Mouse (Mus musculus) thymus, postnatal 25 days (tissue): Measurements from ENCODE around the gene Xiap.

Source experiments
- DNase-seq: peaks from one replicate; pipeline ENCODE4 v3.0.0; 2022

The Xiap gene

DNA sequence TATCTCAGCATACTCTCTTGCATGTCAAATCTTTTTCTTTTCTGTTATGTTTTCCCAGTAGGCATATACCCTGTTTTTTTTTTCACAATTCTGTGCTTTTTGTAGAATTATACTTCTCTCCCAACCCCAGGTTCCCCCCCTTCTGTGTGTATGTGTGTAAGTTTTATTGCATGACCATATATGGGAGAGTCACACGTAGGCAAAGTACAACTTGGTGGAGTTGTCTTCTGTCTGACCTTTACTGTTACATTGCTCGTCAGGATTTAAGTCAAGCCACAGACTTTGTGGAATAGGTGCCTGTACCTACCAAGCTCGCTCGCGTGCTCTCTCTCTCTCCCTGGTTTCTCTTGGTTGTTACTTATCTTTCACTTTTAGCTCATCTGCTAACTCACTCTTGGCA lies 28.7 kb downstream of the Xiap start:
- DNase-seq, result no peak

GRCm38 (mm10) chrX:42107137-42107536 lies 47.7 kb downstream of the Xiap start:
- no peak for DNase-seq

GRCm38 (mm10) chrX:42110585-42110984 lies 51.1 kb downstream of the Xiap start:
- DNase-seq, result no peak

- no peak for DNase-seq
Observed at GRCm38 (mm10) chrX:42119442-42120048, 60.1 kb downstream of the Xiap start.

- DNase-seq, result no peak
Observed at GRCm38 (mm10) chrX:42124963-42125697, 65.7 kb downstream of the Xiap start.

DNA sequence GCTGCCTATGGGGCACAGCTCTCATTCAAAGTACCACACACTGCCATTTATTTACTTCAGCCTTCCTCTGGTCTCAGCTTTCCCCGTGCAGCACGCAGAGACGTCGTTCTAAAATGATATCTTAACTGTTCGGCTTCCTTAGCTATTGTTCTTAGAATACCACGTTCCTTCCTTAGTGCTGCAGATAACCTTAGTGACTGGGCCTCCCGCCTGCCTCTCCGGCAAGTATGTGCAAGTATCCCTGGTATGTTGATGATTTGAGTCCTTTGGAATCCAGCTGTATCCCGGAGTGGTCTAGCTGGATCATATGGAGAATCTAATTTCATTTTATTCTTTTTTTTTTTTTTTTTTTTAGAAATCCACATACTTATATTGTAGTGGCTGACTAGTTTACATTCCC lies 80.4 kb downstream of the Xiap start:
- DNase-seq, result no peak

DNA sequence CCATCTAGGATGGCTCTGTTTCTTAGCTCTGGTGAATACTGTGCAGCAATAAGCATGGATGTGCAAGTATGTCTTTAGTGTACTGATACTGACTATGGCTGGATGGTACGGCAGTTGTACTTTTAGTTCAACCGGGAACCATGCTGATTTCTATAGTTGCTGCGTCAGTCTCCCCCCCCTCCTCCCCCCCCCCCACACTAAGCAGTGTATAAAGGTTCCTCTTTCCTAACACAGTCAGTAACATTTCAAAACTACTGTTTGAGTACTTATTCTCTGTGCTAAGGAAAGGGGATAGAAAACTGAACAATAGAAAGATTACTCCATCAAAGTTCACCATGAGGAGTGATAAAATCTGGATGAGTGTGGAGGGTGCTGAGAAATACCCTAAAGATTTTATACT lies 83.1 kb downstream of the Xiap start:
- DNase-seq, result no peak

DNA sequence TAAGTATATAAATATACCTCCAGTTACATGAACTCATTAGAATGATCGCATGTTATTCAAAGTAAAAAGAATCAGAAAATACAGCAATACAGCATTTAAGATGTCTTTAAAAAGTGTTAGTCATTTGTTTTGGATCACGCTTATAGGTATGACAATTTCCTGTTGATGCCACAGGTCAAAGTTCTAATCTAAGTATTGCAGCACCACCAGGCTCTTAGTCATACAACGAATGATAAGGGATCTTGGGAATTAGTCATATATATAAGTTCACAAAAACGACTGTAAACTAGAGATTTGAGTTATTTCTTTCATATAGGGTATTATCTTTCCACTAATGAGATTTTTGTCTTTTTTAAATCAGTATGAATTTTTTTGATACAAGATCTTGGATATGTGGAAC lies 84.5 kb downstream of the Xiap start:
- DNase-seq, result no peak

DNA sequence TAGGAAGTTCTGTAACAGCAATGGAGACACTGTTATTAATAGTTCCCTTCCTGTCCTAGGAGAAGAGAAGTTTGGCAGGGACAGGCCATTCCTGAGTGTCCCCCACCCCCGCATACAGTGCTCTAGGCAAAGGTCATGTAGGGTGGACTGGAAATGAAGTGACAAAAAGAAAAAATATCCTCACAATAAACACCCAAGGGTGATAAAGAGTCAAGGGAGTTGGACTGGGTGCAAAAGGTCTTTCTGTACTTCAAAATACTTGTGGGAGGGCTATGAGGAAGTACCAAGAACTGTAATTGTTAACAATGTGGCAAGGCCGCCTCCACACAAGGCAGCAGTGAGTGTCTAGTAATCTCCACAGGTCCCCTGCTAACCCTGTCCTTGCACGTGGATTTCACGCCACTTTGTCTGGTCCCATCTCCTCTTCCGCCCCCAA lies 88.6 kb downstream of the Xiap start:
- DNase-seq, result peak; percentile 10

GRCm38 (mm10) chrX:42148788-42149556 lies 89.5 kb downstream of the Xiap start, which contains the start of gene Stag2:
Stag2 (plus strand) TSS chrX:42149317.
- DNase-seq, result peak; percentile 87

GRCm38 (mm10) chrX:42149557-42150345 lies 90.3 kb downstream of the Xiap start:
- DNase-seq, result peak; percentile 72

- peak; percentile 68 for DNase-seq
Observed at GRCm38 (mm10) chrX:42150346-42151023, 91.0 kb downstream of the Xiap start.

GRCm38 (mm10) chrX:42151024-42151754 lies 91.7 kb downstream of the Xiap start:
- DNase-seq, result no peak

GRCm38 (mm10) chrX:42151903-42152369 lies 92.5 kb downstream of the Xiap start:
- DNase-seq, result peak; percentile 58

DNA sequence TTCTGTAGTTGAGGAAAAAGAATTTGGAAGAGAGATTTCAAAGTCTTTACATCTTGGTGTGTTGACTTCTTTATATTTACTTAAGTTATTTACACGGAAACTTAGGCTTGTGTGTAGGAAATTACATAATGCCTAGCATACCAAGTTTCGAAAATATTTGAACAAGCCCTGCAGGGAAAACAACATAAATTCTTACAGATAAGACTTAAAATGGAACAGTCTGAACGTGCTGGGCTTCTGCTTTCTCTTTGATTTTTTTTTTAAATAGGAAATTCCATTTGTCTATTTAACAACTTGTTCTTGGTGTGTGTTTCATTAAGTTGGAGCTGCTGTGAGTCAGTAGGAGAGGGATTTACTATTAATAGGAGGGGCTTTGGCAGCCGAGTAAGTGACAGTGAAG lies 93.6 kb downstream of the Xiap start:
- no peak for DNase-seq
